Comparison of ENCODE assay signal across 8 mouse cellular contexts in genomic region chr7:142481568-142482255, GRCm38 (mm10). TPM values are rescaled to one million over a fixed set of nuclear protein-coding genes. Genes with fewer than 3 reads are reported as not detected.
DNase-seq lines count a peak whose midpoint lies in the region; ATAC-seq and TF ChIP-seq lines count a peak whose summit lies in the region.

No protein-coding gene starts in this region.

- no peaks in the 10 kb centered on the region for H3K36me3 ChIP-seq in lung, postnatal 0 days (ENCODE audit: insufficient read depth, low read length)
- H3K36me3 ChIP-seq in forebrain, embryonic 10.5 days (replicated peaks): no peaks in the 10 kb centered on the region
- peaks cover 8% of the 10 kb centered on the region; the same call in 1 of the 2 replicates for H3K36me3 ChIP-seq in heart, postnatal 0 days (replicated peaks; ENCODE audit: control insufficient read depth, insufficient read depth, low read length)
- no peaks in the 10 kb centered on the region for H3K36me3 ChIP-seq in liver, embryonic 14.5 days (replicated peaks; ENCODE audit: control insufficient read depth, insufficient read depth, low read depth)

- no peak for TF ChIP-seq EP300 in lung, postnatal 0 days (IDR thresholded peaks at IDR 0.05)
- TF ChIP-seq EP300 in heart, postnatal 0 days (IDR thresholded peaks at IDR 0.05; ENCODE audit: low read depth): 0 out of 2 replicates have a peak, but pooled peaks have one; percentile 36
- TF ChIP-seq EP300 in liver, embryonic 14.5 days (IDR thresholded peaks at IDR 0.05; ENCODE audit: low read depth): no peak

- H3K4me1 ChIP-seq in lung, postnatal 0 days (ENCODE audit: insufficient read depth, low read depth, low read length): peaks cover 8% of the 10 kb centered on the region; the same call in 1 of the 2 replicates
- peaks cover 48% of the 10 kb centered on the region for H3K4me1 ChIP-seq in forebrain, embryonic 10.5 days
- peaks cover 44% of the 10 kb centered on the region for H3K4me1 ChIP-seq in heart, postnatal 0 days (ENCODE audit: control insufficient read depth, insufficient read depth)
- H3K4me1 ChIP-seq in liver, embryonic 14.5 days (replicated peaks; ENCODE audit: control insufficient read depth in 2 of 2, insufficient read depth in 2 of 2, low read length in 1 of 2): peaks cover 0 to 6% of the 10 kb centered on the region in 2 experiments; a peak in 1 of 4 replicates

- H3K4me3 ChIP-seq in lung, postnatal 0 days (ENCODE audit: low read depth, low read length): peak overlapping the region; percentile 6; the same call in 1 of the 2 replicates
- H3K4me3 ChIP-seq in forebrain, embryonic 10.5 days: peak overlapping the region; percentile 47
- peak overlapping the region; percentile 5; the same call in 1 of the 2 replicates for H3K4me3 ChIP-seq in heart, postnatal 0 days (ENCODE audit: low read depth, low read length)
- H3K4me3 ChIP-seq in liver, embryonic 14.5 days (ENCODE audit: insufficient read depth in 1 of 2, low read depth in 2 of 2, low read length in 2 of 2): no peak overlapping the region

- no peaks in the 10 kb centered on the region for H3K27me3 ChIP-seq in lung, postnatal 0 days (replicated peaks; ENCODE audit: insufficient read depth, low read length)
- peaks cover 16% of the 10 kb centered on the region; the same call in 1 of the 2 replicates for H3K27me3 ChIP-seq in forebrain, embryonic 10.5 days (ENCODE audit: poor library complexity, severe bottlenecking)
- no peaks in the 10 kb centered on the region for H3K27me3 ChIP-seq in heart, postnatal 0 days (ENCODE audit: control insufficient read depth, insufficient read depth, low read length)
- no peaks in the 10 kb centered on the region for H3K27me3 ChIP-seq in liver, embryonic 14.5 days (ENCODE audit: control insufficient read depth, insufficient read depth, low read length)

- H3K9me3 ChIP-seq in lung, postnatal 0 days (ENCODE audit: low read length): no peaks in the 10 kb centered on the region
- no peaks in the 10 kb centered on the region for H3K9me3 ChIP-seq in forebrain, embryonic 10.5 days
- H3K9me3 ChIP-seq in heart, postnatal 0 days (replicated peaks; ENCODE audit: control insufficient read depth, low read length): no peaks in the 10 kb centered on the region
- no peaks in the 10 kb centered on the region for H3K9me3 ChIP-seq in liver, embryonic 14.5 days (ENCODE audit: control insufficient read depth, low read length)

- H3K4me2 ChIP-seq in lung, postnatal 0 days (replicated peaks; ENCODE audit: low read depth, low read length): peak overlapping the region; percentile 66
- peak overlapping the region; percentile 60 for H3K4me2 ChIP-seq in heart, postnatal 0 days (ENCODE audit: low read depth, low read length)
- H3K4me2 ChIP-seq in liver, embryonic 14.5 days (ENCODE audit: low read depth): peak overlapping the region; percentile 29; the same call in 1 of the 2 replicates

- peak; percentile 75 for ATAC-seq in lung, postnatal 0 days
- ATAC-seq in heart, postnatal 0 days (ENCODE audit: insufficient read depth, low read depth): peak; percentile 62
- no peak for ATAC-seq in liver, embryonic 14.5 days (ENCODE audit: insufficient read depth)

- no peak for TF ChIP-seq CTCF in lung, postnatal 0 days (IDR thresholded peaks at IDR 0.05)
- no peak for TF ChIP-seq CTCF in heart, postnatal 0 days (IDR thresholded peaks at IDR 0.05; ENCODE audit: low read depth)
- no peak for TF ChIP-seq CTCF in liver, embryonic 14.5 days (IDR thresholded peaks at IDR 0.05; ENCODE audit: low read depth)

- DNase-seq in lung, postnatal 0 days (ENCODE audit: low spot score): peak; percentile 80
- DNase-seq in lung, postnatal 36 days: no peak
- peak; percentile 56 for DNase-seq in forebrain, embryonic 10.5 days (ENCODE audit: extremely low spot score, low spot score)
- DNase-seq in heart, postnatal 0 days (ENCODE audit: low spot score): peak; percentile 69
- no peak for DNase-seq in liver, embryonic 14.5 days (ENCODE audit: low read depth in 3 of 3, low spot score in 3 of 3)
- DNase-seq in retina, postnatal 1 day: peak; percentile 83
- no peak for DNase-seq in layer of hippocampus, postnatal 10 days (ENCODE audit: low spot score in 2 of 2)
- DNase-seq in adrenal gland, postnatal 14 days: no peak

- WGBS in lung, postnatal 0 days: 7% methylated on average over 21 of the region's 22 CpGs
- WGBS in forebrain, embryonic 10.5 days: 2% methylated on average over 21 of the region's 22 CpGs
- WGBS in heart, postnatal 0 days: 7% methylated on average over 22 of the region's 22 CpGs
- WGBS in liver, embryonic 14.5 days (ENCODE audit: insufficient replicate concordance): 9% methylated on average over 22 of the region's 22 CpGs

- peak overlapping the region; percentile 48 for H3K9ac ChIP-seq in lung, postnatal 0 days (replicated peaks; ENCODE audit: low read depth)
- H3K9ac ChIP-seq in heart, postnatal 0 days (replicated peaks; ENCODE audit: low read depth, low read length): peak overlapping the region; percentile 70
- H3K9ac ChIP-seq in liver, embryonic 14.5 days (replicated peaks): no peak overlapping the region

- peak overlapping the region; percentile 88 for H3K27ac ChIP-seq in lung, postnatal 0 days (ENCODE audit: low read length)
- peak overlapping the region; percentile 93 for H3K27ac ChIP-seq in forebrain, embryonic 10.5 days
- peak overlapping the region; percentile 96 for H3K27ac ChIP-seq in heart, postnatal 0 days (ENCODE audit: low read depth)
- H3K27ac ChIP-seq in liver, embryonic 14.5 days: no peak overlapping the region

RNA-seq across cellular contexts. Expression of gene Tnnt3, which starts 16.9 kb away (rescaled TPM):
- polyA plus RNA-seq in lung, postnatal 0 days (2015; fragmentation: Nextera tagmentation; extraction: Ambion mirVana): 1.5 and 2.2 TPM in 2 replicates
- polyA plus RNA-seq in forebrain, embryonic 10.5 days (2016; fragmentation: Nextera tagmentation; extraction: Ambion mirVana): 0.33 and 1.1 TPM in 2 replicates
- 0.73 and 11.0 TPM in 2 replicates for total RNA-seq in heart, postnatal 0 days (2014; rRNA removed; ENCODE audit: low replicate concordance)
- 2.5 and 3.2 TPM in 2 replicates for polyA plus RNA-seq in heart, postnatal 0 days (2015; fragmentation: Nextera tagmentation; extraction: Ambion mirVana)
- 0.10 and 0.15 TPM in 2 replicates for polyA plus RNA-seq in liver, embryonic 14.5 days (2012; rRNA removed)
- 0.17 TPM in 1 of 2 replicates, not detected in the other for polyA plus RNA-seq in liver, embryonic 14.5 days (2014; fragmentation: Nextera tagmentation; extraction: Ambion mirVana)
- total RNA-seq in layer of hippocampus, postnatal 10 days (2021): under 1 TPM; 0.82 to 0.96 TPM
- 1.1 and 1.8 TPM in 2 replicates for total RNA-seq in adrenal gland, postnatal 14 days (2021)

RNA-seq across cellular contexts. Expression of gene Lsp1, which starts 21.1 kb away (rescaled TPM):
- 90.8 and 92.3 TPM in 2 replicates for polyA plus RNA-seq in lung, postnatal 0 days (2015; fragmentation: Nextera tagmentation; extraction: Ambion mirVana)
- polyA plus RNA-seq in forebrain, embryonic 10.5 days (2016; fragmentation: Nextera tagmentation; extraction: Ambion mirVana): 10.7 and 12.0 TPM in 2 replicates
- total RNA-seq in heart, postnatal 0 days (2014; rRNA removed; ENCODE audit: low replicate concordance): 20.8 and 84.4 TPM in 2 replicates
- 47.7 and 53.1 TPM in 2 replicates for polyA plus RNA-seq in heart, postnatal 0 days (2015; fragmentation: Nextera tagmentation; extraction: Ambion mirVana)
- polyA plus RNA-seq in liver, embryonic 14.5 days (2012; rRNA removed): 13.3 TPM in 2 replicates
- 13.2 and 15.2 TPM in 2 replicates for polyA plus RNA-seq in liver, embryonic 14.5 days (2014; fragmentation: Nextera tagmentation; extraction: Ambion mirVana)
- total RNA-seq in layer of hippocampus, postnatal 10 days (2021): 1 to 10 TPM; 3.6 to 5.0 TPM
- 20.4 and 52.3 TPM in 2 replicates for total RNA-seq in adrenal gland, postnatal 14 days (2021)

RNA-seq across cellular contexts. Expression of gene Tnni2, which starts 40.1 kb away (rescaled TPM):
- 1.9 and 2.1 TPM in 2 replicates for polyA plus RNA-seq in lung, postnatal 0 days (2015; fragmentation: Nextera tagmentation; extraction: Ambion mirVana)
- polyA plus RNA-seq in forebrain, embryonic 10.5 days (2016; fragmentation: Nextera tagmentation; extraction: Ambion mirVana): 0.46 and 1.4 TPM in 2 replicates
- not detected in 2 replicates for total RNA-seq in heart, postnatal 0 days (2014; rRNA removed; ENCODE audit: low replicate concordance)
- polyA plus RNA-seq in heart, postnatal 0 days (2015; fragmentation: Nextera tagmentation; extraction: Ambion mirVana): 8.9 and 9.9 TPM in 2 replicates
- polyA plus RNA-seq in liver, embryonic 14.5 days (2012; rRNA removed): 1.7 and 2.1 TPM in 2 replicates
- 2.1 and 2.2 TPM in 2 replicates for polyA plus RNA-seq in liver, embryonic 14.5 days (2014; fragmentation: Nextera tagmentation; extraction: Ambion mirVana)
- not detected for total RNA-seq in layer of hippocampus, postnatal 10 days (2021)
- total RNA-seq in adrenal gland, postnatal 14 days (2021): 0.56 and 0.67 TPM in 2 replicates

RNA-seq across cellular contexts. Expression of gene Syt8, which starts 47.1 kb away (rescaled TPM):
- polyA plus RNA-seq in lung, postnatal 0 days (2015; fragmentation: Nextera tagmentation; extraction: Ambion mirVana): 0.47 and 1.1 TPM in 2 replicates
- 0.18 TPM in 1 of 2 replicates, not detected in the other for polyA plus RNA-seq in forebrain, embryonic 10.5 days (2016; fragmentation: Nextera tagmentation; extraction: Ambion mirVana)
- total RNA-seq in heart, postnatal 0 days (2014; rRNA removed; ENCODE audit: low replicate concordance): 18.0 TPM in 1 of 2 replicates, not detected in the other
- 0.10 TPM in 1 of 2 replicates, not detected in the other for polyA plus RNA-seq in heart, postnatal 0 days (2015; fragmentation: Nextera tagmentation; extraction: Ambion mirVana)
- polyA plus RNA-seq in liver, embryonic 14.5 days (2012; rRNA removed): 0.03 and 0.57 TPM in 2 replicates
- polyA plus RNA-seq in liver, embryonic 14.5 days (2014; fragmentation: Nextera tagmentation; extraction: Ambion mirVana): not detected in 2 replicates
- not detected for total RNA-seq in layer of hippocampus, postnatal 10 days (2021)
- total RNA-seq in adrenal gland, postnatal 14 days (2021): not detected in 2 replicates

RNA-seq across cellular contexts. Expression of gene Mrpl23, which starts 50.8 kb away (rescaled TPM):
- 15.2 and 15.7 TPM in 2 replicates for polyA plus RNA-seq in lung, postnatal 0 days (2015; fragmentation: Nextera tagmentation; extraction: Ambion mirVana)
- polyA plus RNA-seq in forebrain, embryonic 10.5 days (2016; fragmentation: Nextera tagmentation; extraction: Ambion mirVana): 15.8 and 16.1 TPM in 2 replicates
- total RNA-seq in heart, postnatal 0 days (2014; rRNA removed; ENCODE audit: low replicate concordance): 87.2 and 90.9 TPM in 2 replicates
- 14.9 TPM in 2 replicates for polyA plus RNA-seq in heart, postnatal 0 days (2015; fragmentation: Nextera tagmentation; extraction: Ambion mirVana)
- polyA plus RNA-seq in liver, embryonic 14.5 days (2012; rRNA removed): 24.4 and 45.9 TPM in 2 replicates
- polyA plus RNA-seq in liver, embryonic 14.5 days (2014; fragmentation: Nextera tagmentation; extraction: Ambion mirVana): 11.1 and 14.4 TPM in 2 replicates
- 10 to 100 TPM in 1 of 2 experiments, 1 to 10 TPM in 1; 8.4 to 12.9 TPM for total RNA-seq in layer of hippocampus, postnatal 10 days (2021)
- total RNA-seq in adrenal gland, postnatal 14 days (2021): 13.3 and 17.9 TPM in 2 replicates

Comparison
In these comparisons a context has a peak if more than half of its experiments do, and no peak if none do; other contexts are left out.
1. DNase-seq: peak in lung, postnatal 0 days (single experiment), forebrain, embryonic 10.5 days (single experiment), heart, postnatal 0 days (single experiment) and retina, postnatal 1 day (single experiment); none in lung, postnatal 36 days (single experiment), liver, embryonic 14.5 days (0 of 3), layer of hippocampus, postnatal 10 days (0 of 2) and adrenal gland, postnatal 14 days (single experiment).
2. H3K4me3 ChIP-seq: peak in lung, postnatal 0 days (single experiment), forebrain, embryonic 10.5 days (single experiment) and heart, postnatal 0 days (single experiment); none in liver, embryonic 14.5 days (0 of 2).
3. Peak in every context shown above with its lines, with median percentiles within 50 percentile points of each other: H3K4me2 ChIP-seq.